Mouse (Mus musculus) limb, embryonic 11.5 days (tissue): Measurements from ENCODE around the gene Trim69. TPM values are rescaled to one million over a fixed set of nuclear protein-coding genes. Genes with fewer than 3 reads are reported as not detected.

Source experiments
- ATAC-seq: fragments of 200-750 bp; cut with Nextera tagmentation; 2 replicates; pipeline ENCODE4 v1.8.0; 2017; ENCODE audit warnings: low read depth; ENCODE audit not compliant: insufficient number of reproducible peaks, low FRiP score, low TSS enrichment
- DNase-seq: peaks from one replicate; pipeline ENCODE4 v3.0.0-alpha.2; 2015; ENCODE audit warnings: low spot score
- H3K27ac ChIP-seq: fragments of 300-500 bp; sonication (generic); replicated peaks from 2 replicates; pipeline ENCODE4 v1.5.1; 2014; ENCODE audit warnings: low read depth, mild to moderate bottlenecking, low read length
- H3K27me3 ChIP-seq: fragments of 300-500 bp; sonication (generic); 2 replicates; pipeline ENCODE4 v1.6.1; 2014; ENCODE audit warnings: mild to moderate bottlenecking, low read length, mixed read lengths; ENCODE audit not compliant: control insufficient read depth, insufficient read depth
- H3K36me3 ChIP-seq: fragments of 300-500 bp; sonication (generic); 2 replicates; pipeline ENCODE4 v1.6.1; 2014; ENCODE audit warnings: mild to moderate bottlenecking, low read length, moderate library complexity, mixed read lengths; ENCODE audit not compliant: control insufficient read depth, insufficient read depth
- H3K4me1 ChIP-seq: fragments of 300-500 bp; sonication (generic); 2 replicates; pipeline ENCODE4 v1.6.1; 2014; ENCODE audit warnings: low read length, mixed read lengths; ENCODE audit not compliant: control insufficient read depth, insufficient read depth
- H3K4me2 ChIP-seq: fragments of 300-500 bp; sonication (generic); 2 replicates; pipeline ENCODE4 v1.6.1; 2014; ENCODE audit warnings: low read depth, mild to moderate bottlenecking, moderate library complexity; ENCODE audit not compliant: severe bottlenecking
- H3K4me3 ChIP-seq: fragments of 300-500 bp; sonication (generic); 2 replicates; pipeline ENCODE4 v1.5.1; 2014; ENCODE audit warnings: low read depth, low read length
- H3K9ac ChIP-seq: fragments of 300-500 bp; sonication (generic); 2 replicates; pipeline ENCODE4 v1.6.1; 2014; ENCODE audit warnings: mild to moderate bottlenecking, low read length
- H3K9me3 ChIP-seq: fragments of 300-500 bp; sonication (generic); 2 replicates; pipeline ENCODE4 v1.6.1; 2016; ENCODE audit warnings: low read length; ENCODE audit not compliant: control insufficient read depth
- WGBS: fragments of 180-500 bp; shearing (Covaris S2); extraction: QIAGEN DNeasy Blood & Tissue Kit; methylation state at CpG from one replicate; pipeline ENCODE4 v1.1.7; 2014; 5-methylcytosine and 5-hydroxymethylcytosine counted together
- polyA plus RNA-seq: library from polyadenylated mRNA; unstranded; fragments of >200 nt; fragmentation: Nextera tagmentation; extraction: Ambion mirVana; gene quantifications from 2 replicates; pipeline ENCODE4 v1.2.1, GENCODE M21; 2014

The Trim69 gene
- polyA plus RNA-seq, 1 experiment from 2014 or later = not detected

DNA sequence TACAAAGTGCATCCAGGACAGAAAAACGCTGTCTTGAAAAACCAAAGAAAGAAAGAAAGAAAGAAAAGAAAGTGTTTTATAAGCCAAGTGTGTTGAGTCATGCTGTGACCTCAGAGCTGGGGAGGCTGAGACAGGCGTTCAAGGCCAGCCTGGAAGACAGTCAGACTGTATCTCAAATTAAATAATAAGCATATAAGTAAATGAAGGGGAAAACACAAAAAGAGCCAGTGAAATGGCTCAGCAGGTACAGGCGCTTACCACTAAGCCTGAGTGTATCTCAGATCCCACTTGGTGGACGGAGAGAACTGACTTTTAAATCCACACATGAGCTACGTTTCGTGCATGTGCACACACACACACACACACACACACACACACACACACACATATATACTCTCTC is 11.2 kb upstream of the Trim69 start:
- Histone ChIP-seq H3K27ac (no peak overlapping the region), H3K9me3 (no peaks in the 10 kb centered on the region), H3K4me1 (no peaks in the 10 kb centered on the region), H3K4me3 (no peak overlapping the region), H3K9ac (no peak overlapping the region), H3K36me3 (no peaks in the 10 kb centered on the region; the same call in 1 of the 2 replicates), H3K27me3 (no peaks in the 10 kb centered on the region), H3K4me2 (no peak overlapping the region; the same call in 1 of the 2 replicates)
- ATAC-seq = no peak
- WGBS = 94% methylated on average over 6 of the region's 6 CpGs
- DNase-seq = no peak

DNA sequence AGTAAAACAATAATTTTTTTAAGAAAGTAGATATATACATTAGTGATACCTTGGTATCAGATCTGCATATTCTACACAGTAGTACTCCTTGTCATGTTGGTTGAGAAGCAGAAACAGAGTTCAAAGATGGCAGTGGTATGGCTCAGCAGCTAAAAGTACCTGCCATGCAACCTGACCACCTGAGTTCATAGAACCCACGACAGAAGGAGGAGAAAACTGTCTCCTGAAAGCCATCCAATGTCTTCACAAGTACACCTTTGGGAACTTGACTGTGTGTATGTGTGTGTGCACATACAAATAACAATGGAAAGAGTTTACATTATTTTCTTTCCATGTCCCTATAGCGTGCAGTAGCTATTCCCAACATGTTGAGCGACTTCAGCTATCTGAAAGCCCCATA is 10.8 kb upstream of the Trim69 start:
- H3K36me3 ChIP-seq = no peaks in the 10 kb centered on the region; the same call in 1 of the 2 replicates
- ATAC-seq (no peak), DNase-seq (no peak)
- no peak overlapping the region for H3K4me3 ChIP-seq
- H3K4me2 ChIP-seq = no peak overlapping the region
- H3K27me3 ChIP-seq = no peaks in the 10 kb centered on the region
- H3K9me3 ChIP-seq = no peaks in the 10 kb centered on the region
- 80% methylated on average over 3 of the region's 3 CpGs for WGBS
- no peaks in the 10 kb centered on the region for H3K4me1 ChIP-seq
- H3K27ac ChIP-seq = no peak overlapping the region
- H3K9ac ChIP-seq = no peak overlapping the region

DNA sequence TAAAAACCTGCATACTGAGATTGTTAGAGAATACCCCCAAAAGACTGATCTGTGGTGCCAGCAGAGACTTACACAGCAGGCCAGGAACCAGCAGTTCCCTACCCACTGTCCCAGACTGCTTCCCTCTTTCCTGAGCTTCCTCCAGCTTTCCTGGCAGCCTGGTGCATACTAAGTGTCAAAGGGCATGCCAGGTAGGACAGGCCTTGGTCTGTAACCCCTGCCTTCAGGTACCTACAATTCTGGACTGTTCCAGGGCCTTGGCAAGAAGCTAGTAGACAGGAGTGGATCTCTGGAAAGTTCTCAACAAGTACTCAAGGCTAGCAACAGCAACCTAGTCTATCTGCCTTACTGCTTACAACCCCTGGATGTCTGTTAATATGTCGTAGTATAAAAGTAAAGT is 9.3 kb upstream of the Trim69 start:
- Histone ChIP-seq H3K9ac (no peak overlapping the region), H3K27ac (no peak overlapping the region), H3K36me3 (no peaks in the 10 kb centered on the region; the same call in 1 of the 2 replicates), H3K4me3 (no peak overlapping the region), H3K27me3 (no peaks in the 10 kb centered on the region), H3K9me3 (no peaks in the 10 kb centered on the region), H3K4me2 (no peak overlapping the region), H3K4me1 (no peaks in the 10 kb centered on the region)
- DNase-seq = no peak
- WGBS = 85% methylated on average over 1 of the region's 1 CpGs
- no peak for ATAC-seq

DNA sequence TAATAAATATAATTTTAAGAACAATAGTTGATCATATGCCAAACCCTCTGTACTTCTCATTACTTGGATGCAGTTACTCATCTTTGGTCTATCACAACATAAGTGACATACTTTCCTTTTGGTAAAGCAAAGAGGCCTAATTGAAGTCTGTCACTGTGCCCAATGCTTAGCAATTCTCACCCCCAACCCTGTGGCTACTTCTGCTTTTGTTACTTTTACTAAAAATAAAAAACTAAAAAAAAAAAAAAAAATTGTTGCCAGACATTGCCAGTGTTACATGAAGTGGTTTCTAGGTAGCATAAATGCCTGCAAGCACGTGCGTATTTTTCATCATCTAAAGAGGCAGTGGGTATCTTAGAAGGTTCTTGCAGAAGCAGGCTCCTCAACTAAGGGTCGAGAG is 7.7 kb upstream of the Trim69 start:
- WGBS = 87% methylated on average over 3 of the region's 3 CpGs
- Histone ChIP-seq H3K27me3 (no peaks in the 10 kb centered on the region), H3K4me3 (no peak overlapping the region), H3K4me2 (no peak overlapping the region), H3K4me1 (no peaks in the 10 kb centered on the region), H3K27ac (no peak overlapping the region), H3K9me3 (no peaks in the 10 kb centered on the region), H3K36me3 (no peaks in the 10 kb centered on the region; the same call in 1 of the 2 replicates), H3K9ac (no peak overlapping the region)
- DNase-seq (no peak), ATAC-seq (no peak)

DNA sequence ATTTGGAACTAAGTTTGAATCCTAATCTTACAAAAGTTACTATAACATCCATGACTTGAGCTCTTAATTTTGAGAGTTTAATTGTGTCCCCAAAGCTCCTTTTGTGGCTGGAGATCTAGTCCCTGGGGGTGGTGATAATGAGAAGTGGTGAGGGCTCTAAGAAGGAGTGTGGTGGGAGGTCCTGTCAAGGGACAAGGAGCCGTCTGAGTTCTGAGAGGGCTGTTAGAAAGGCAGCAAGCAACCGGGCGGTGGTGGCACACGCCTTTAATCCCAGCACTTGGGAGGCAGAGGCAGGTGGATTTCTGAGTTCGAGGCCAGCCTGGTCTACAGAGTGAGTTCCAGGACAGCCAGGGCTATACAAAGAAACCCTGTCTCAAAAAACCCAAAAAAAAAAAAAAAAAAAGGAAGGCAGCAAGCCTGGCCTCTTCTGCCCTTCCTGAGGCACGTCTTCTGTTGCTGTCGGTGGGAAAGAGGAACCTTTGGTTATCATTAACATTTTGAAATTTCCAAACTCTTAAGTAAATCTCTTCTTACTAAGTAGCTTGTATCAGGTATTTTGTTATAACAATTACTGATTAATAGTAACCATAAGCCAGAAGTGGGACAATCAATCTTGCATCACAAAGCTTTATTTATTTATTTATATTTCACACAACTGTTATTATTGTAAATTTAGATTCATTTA is 6.7 kb upstream of the Trim69 start:
- H3K27me3 ChIP-seq = no peaks in the 10 kb centered on the region
- H3K9ac ChIP-seq = no peak overlapping the region
- ATAC-seq (no peak), DNase-seq (no peak)
- H3K36me3 ChIP-seq = no peaks in the 10 kb centered on the region; the same call in 1 of the 2 replicates
- no peak overlapping the region for H3K27ac ChIP-seq
- no peaks in the 10 kb centered on the region for H3K9me3 ChIP-seq
- H3K4me2 ChIP-seq = no peak overlapping the region
- H3K4me1 ChIP-seq = no peaks in the 10 kb centered on the region; the same call in 1 of the 2 replicates
- WGBS = 81% methylated on average over 6 of the region's 7 CpGs
- no peak overlapping the region for H3K4me3 ChIP-seq

DNA sequence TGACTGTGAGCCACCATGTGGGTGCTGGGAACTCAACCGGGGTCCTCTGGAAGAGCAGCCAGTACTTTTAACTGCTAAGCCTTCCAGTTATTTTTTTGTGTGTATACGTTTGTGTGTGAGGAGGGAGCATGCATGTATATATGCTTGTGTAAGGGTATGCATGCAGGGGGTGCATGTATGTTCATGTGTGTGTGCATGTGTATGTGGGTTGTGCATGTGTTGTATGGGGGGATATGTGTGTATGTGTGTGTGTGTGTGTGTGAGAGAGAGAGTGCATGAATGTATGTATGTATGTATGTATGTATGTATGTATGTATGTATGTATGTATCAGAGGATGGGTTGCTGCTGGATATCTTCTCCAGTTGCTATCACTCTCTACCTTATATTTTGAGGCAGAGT is 6.0 kb upstream of the Trim69 start:
- H3K27ac ChIP-seq = no peak overlapping the region
- H3K9me3 ChIP-seq = no peaks in the 10 kb centered on the region
- 93% methylated on average over 2 of the region's 2 CpGs for WGBS
- ATAC-seq (no peak), DNase-seq (no peak)
- H3K4me3 ChIP-seq = no peak overlapping the region
- no peaks in the 10 kb centered on the region for H3K27me3 ChIP-seq
- no peaks in the 10 kb centered on the region; the same call in 1 of the 2 replicates for H3K36me3 ChIP-seq
- no peak overlapping the region for H3K4me2 ChIP-seq
- no peaks in the 10 kb centered on the region; the same call in 1 of the 2 replicates for H3K4me1 ChIP-seq
- H3K9ac ChIP-seq = no peak overlapping the region

DNA sequence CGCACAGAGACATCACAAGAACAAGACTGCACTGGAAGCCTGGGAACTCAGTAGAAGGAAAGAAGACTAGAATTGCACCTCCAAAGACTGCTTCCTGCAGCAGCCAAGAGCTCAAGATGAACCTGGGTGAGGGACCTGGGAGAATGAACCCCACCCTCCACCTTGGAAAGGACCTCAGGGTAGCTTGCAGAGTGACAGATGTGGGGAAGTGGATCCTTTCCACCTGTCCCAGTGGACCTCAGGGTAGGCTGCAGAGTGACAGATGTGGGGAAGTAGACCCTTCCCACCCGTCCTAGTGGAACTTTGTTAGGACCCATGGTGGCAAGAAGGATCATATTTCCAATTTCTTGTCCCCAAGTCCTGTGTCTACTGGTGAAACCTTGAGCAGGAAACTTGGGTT is 5.2 kb upstream of the Trim69 start:
- H3K27me3 ChIP-seq = no peaks in the 10 kb centered on the region
- H3K27ac ChIP-seq = no peak overlapping the region
- H3K9ac ChIP-seq = no peak overlapping the region
- no peak overlapping the region for H3K4me2 ChIP-seq
- H3K36me3 ChIP-seq = no peaks in the 10 kb centered on the region; the same call in 1 of the 2 replicates
- 80% methylated on average over 2 of the region's 2 CpGs for WGBS
- H3K4me1 ChIP-seq = no peaks in the 10 kb centered on the region; the same call in 1 of the 2 replicates
- H3K9me3 ChIP-seq = no peaks in the 10 kb centered on the region
- H3K4me3 ChIP-seq = no peak overlapping the region
- ATAC-seq = no peak
- DNase-seq = no peak

DNA sequence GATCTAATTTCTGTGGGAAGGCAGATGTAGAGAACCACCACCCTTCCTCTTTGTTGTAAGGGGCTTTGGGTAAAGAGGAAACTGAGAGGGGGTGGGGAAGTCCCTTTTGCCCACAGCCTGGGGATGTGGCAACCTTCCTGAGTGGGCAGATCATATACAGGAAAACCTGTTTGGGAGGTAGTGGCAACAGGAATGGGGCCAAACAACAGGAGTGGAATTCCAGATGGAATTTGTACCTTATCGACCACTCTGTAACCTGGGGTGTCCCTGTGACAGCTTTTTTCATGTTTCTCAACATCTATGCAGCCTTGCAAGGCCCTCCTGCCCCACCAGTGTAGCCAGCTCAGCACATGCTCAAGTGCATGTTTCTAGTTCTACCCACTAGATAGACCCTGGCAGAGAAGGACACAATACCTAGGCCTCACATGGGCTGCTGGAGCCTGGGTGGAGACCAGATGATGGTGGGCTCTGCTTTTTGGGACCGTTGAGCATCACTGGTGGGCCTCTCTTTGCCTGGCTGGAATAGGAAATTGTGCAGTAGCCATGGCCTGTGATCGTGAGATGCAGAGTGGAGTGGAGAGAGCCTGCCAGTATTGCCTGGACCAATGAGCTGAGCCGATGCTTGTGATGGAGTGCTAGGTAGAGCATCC is 4.3 kb upstream of the Trim69 start:
- Histone ChIP-seq H3K36me3 (no peaks in the 10 kb centered on the region; the same call in 1 of the 2 replicates), H3K27ac (no peak overlapping the region), H3K4me3 (no peak overlapping the region), H3K27me3 (no peaks in the 10 kb centered on the region), H3K4me2 (no peak overlapping the region), H3K9me3 (no peaks in the 10 kb centered on the region), H3K9ac (no peak overlapping the region), H3K4me1 (no peaks in the 10 kb centered on the region; the same call in 1 of the 2 replicates)
- DNase-seq (no peak), ATAC-seq (no peak)
- WGBS = 93% methylated on average over 4 of the region's 4 CpGs
